Mouse (Mus musculus): ENCODE results near the gene Map7d1. TPM values are rescaled to one million over a fixed set of nuclear protein-coding genes. Genes with fewer than 3 reads are reported as not detected.
A peak's percentile ranks its signal among the peaks of the same experiment; 100 is the strongest.

Gene Map7d1
- polyA plus RNA-seq, 1 experiment from 2014 or later = 46.8 TPM

DNA sequence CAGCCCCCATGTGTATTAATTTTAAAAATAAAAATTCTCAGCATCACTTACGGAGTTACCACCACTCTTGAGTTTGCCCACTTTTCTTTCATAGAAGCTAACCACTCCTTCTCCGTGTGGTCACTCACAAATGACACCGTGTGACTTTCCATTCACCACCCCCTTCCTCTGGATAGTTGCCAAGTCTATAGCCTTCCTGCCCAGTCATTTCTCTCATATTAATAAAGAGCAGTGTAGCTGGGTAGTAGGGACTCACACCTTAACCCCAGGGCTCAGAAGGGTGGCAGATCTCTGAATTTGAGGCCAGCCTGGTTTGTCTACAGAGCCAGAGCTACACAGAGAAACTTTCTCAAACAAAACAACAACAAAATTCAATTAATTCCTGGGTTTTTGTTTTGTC is 58.7 kb downstream of the Map7d1 start:
- H3K4me3 ChIP-seq (ENCODE audit: control insufficient read depth in 1 of 2, insufficient read depth in 1 of 2, low read depth in 1 of 2, low read length in 2 of 2) = no peak overlapping the region
- H3K27ac ChIP-seq (replicated peaks in 1 of 2; ENCODE audit: control insufficient read depth in 1 of 2, insufficient read depth in 1 of 2, low read depth in 2 of 2, low read length in 2 of 2) = no peak overlapping the region
- peak overlapping the region; percentile 30 for H3K4me2 ChIP-seq (ENCODE audit: low read length)
- H3K27me3 ChIP-seq (ENCODE audit: control insufficient read depth, insufficient read depth, low read length) = no peaks in the 10 kb centered on the region
- no peak for ATAC-seq (ENCODE audit: insufficient number of reproducible peaks, insufficient read depth, low FRiP score, low read depth)
- H3K36me3 ChIP-seq (ENCODE audit: control insufficient read depth, insufficient read depth, low read length) = peaks cover 33% of the 10 kb centered on the region
- H3K9ac ChIP-seq (ENCODE audit: low read length) = peak overlapping the region; percentile 23; the same call in 1 of the 2 replicates
- no peaks in the 10 kb centered on the region for H3K9me3 ChIP-seq (ENCODE audit: control insufficient read depth, low read length)
- peaks cover 9 to 38% of the 10 kb centered on the region in 2 experiments for H3K4me1 ChIP-seq (ENCODE audit: control insufficient read depth in 2 of 2, insufficient read depth in 2 of 2, low read length in 2 of 2)
- WGBS = 30% methylated on average over 3 of the region's 3 CpGs

DNA sequence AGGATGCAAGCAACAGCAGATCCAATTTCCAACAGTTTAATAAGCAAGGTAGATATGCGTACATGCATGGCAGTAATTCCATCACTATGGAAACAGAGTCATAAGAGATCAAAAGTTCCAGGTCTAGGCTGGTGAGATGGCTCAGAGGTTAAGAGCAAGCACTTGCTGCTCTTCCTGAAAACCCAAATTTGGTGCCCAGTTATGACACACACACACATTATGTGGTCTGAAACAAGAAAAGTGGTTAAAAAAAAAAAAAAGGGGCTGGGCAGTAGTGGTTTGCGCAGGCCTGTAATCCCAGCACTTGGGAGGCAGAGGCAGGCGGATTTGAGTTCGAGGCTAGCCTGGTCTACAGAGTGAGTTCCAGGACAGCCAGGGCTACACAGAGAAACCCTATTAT is 61.2 kb downstream of the Map7d1 start:
- H3K36me3 ChIP-seq (ENCODE audit: control insufficient read depth, insufficient read depth, low read length) = peaks cover 56% of the 10 kb centered on the region
- H3K27me3 ChIP-seq (ENCODE audit: control insufficient read depth, insufficient read depth, low read length) = no peaks in the 10 kb centered on the region

DNA sequence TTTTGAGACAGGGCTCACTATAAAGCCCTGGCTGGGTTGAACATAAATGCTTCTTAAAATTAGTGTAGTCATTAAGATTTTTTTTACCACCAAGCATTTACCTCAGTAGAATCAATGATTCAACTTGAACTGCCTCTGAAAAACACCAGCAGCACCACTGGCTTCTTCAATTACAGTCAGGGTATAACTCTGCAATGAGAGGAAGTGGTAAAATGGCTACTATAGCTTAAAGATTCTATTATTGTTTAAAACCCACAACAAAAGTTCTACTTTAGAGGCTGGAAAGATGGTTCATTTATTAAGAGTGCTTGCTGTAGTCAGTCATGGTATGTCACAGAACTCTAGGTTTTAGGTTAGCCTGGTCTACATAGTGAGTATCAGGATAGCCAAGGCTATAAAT is 61.9 kb downstream of the Map7d1 start:
- no peak overlapping the region for H3K4me3 ChIP-seq (ENCODE audit: control insufficient read depth in 1 of 2, insufficient read depth in 1 of 2, low read depth in 1 of 2, low read length in 2 of 2)
- H3K4me2 ChIP-seq (ENCODE audit: low read length) = no peak overlapping the region
- peaks cover 4 to 20% of the 10 kb centered on the region in 2 experiments for H3K4me1 ChIP-seq (ENCODE audit: control insufficient read depth in 2 of 2, insufficient read depth in 2 of 2, low read length in 2 of 2)
- peaks cover 60% of the 10 kb centered on the region for H3K36me3 ChIP-seq (ENCODE audit: control insufficient read depth, insufficient read depth, low read length)
- no peaks in the 10 kb centered on the region for H3K27me3 ChIP-seq (ENCODE audit: control insufficient read depth, insufficient read depth, low read length)
- H3K9ac ChIP-seq (ENCODE audit: low read length) = no peak overlapping the region
- H3K9me3 ChIP-seq (ENCODE audit: control insufficient read depth, low read length) = no peaks in the 10 kb centered on the region
- no peak overlapping the region for H3K27ac ChIP-seq (replicated peaks in 1 of 2; ENCODE audit: control insufficient read depth in 1 of 2, insufficient read depth in 1 of 2, low read depth in 2 of 2, low read length in 2 of 2)
- ATAC-seq (ENCODE audit: insufficient number of reproducible peaks, insufficient read depth, low FRiP score, low read depth) = no peak

More for the DNA sequence above, 61.2 kb downstream of the Map7d1 start:
- H3K9ac ChIP-seq (ENCODE audit: low read length) = no peak overlapping the region
- no peak overlapping the region for H3K27ac ChIP-seq (replicated peaks in 1 of 2; ENCODE audit: control insufficient read depth in 1 of 2, insufficient read depth in 1 of 2, low read depth in 2 of 2, low read length in 2 of 2)
- ATAC-seq (ENCODE audit: insufficient number of reproducible peaks, insufficient read depth, low FRiP score, low read depth) = no peak
- no peak overlapping the region for H3K4me2 ChIP-seq (ENCODE audit: low read length)
- H3K9me3 ChIP-seq (ENCODE audit: control insufficient read depth, low read length) = no peaks in the 10 kb centered on the region
- H3K4me3 ChIP-seq (ENCODE audit: control insufficient read depth in 1 of 2, insufficient read depth in 1 of 2, low read depth in 1 of 2, low read length in 2 of 2) = no peak overlapping the region
- H3K4me1 ChIP-seq (ENCODE audit: control insufficient read depth in 2 of 2, insufficient read depth in 2 of 2, low read length in 2 of 2) = peaks cover 6 to 27% of the 10 kb centered on the region in 2 experiments
- 93% methylated on average over 4 of the region's 4 CpGs for WGBS

DNA sequence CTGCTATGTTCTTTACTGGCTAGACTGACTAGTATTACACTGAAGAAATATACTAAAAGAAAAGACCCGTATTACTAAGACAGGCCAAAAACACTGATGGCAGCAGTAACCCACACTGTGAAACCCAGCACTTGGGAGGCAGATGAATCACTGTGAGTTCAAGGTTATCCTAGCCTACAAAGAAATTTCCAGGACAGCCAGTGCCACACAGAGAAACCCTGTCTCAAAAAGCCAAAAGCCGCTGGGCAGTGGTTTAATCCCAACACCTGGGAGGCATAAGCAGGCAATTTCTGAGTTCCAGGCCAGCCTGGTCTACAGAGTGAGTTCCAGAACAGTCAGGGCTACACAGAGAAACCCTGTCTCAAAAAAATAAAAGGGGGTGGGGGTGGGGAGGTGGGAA is 65.5 kb downstream of the Map7d1 start:
- no peak overlapping the region for H3K27ac ChIP-seq (replicated peaks in 1 of 2; ENCODE audit: control insufficient read depth in 1 of 2, insufficient read depth in 1 of 2, low read depth in 2 of 2, low read length in 2 of 2)
- no peak overlapping the region for H3K4me3 ChIP-seq (ENCODE audit: control insufficient read depth in 1 of 2, insufficient read depth in 1 of 2, low read depth in 1 of 2, low read length in 2 of 2)
- H3K9me3 ChIP-seq (ENCODE audit: control insufficient read depth, low read length) = no peaks in the 10 kb centered on the region
- peaks cover 78% of the 10 kb centered on the region for H3K36me3 ChIP-seq (ENCODE audit: control insufficient read depth, insufficient read depth, low read length)
- H3K27me3 ChIP-seq (ENCODE audit: control insufficient read depth, insufficient read depth, low read length) = no peaks in the 10 kb centered on the region
- H3K4me2 ChIP-seq (ENCODE audit: low read length) = no peak overlapping the region
- 93% methylated on average over 2 of the region's 2 CpGs for WGBS
- ATAC-seq (ENCODE audit: insufficient number of reproducible peaks, insufficient read depth, low FRiP score, low read depth) = no peak
- H3K4me1 ChIP-seq (ENCODE audit: control insufficient read depth in 2 of 2, insufficient read depth in 2 of 2, low read length in 2 of 2) = no peaks in the 10 kb centered on the region; a peak in 1 of 4 replicates
- H3K9ac ChIP-seq (ENCODE audit: low read length) = no peak overlapping the region

DNA sequence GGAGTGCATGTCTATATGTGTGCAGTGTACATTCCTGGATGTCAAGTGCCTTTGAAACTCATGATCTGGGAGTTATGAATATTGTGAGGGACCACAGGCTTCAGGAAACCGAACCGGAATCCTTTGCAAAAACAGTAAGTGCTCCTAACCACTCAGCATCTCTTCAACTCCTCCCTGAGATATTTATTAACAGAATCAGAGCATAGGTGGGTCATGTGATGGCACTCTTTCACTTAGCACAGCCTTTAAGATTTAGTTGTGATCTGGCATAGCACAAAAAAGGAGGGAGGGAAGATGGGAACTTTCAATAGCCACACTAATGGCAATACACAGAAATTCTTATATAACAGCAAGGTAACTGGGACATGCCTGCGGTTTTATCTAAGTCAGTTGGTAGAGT is 69.0 kb downstream of the Map7d1 start:
- no peak overlapping the region for H3K9ac ChIP-seq (ENCODE audit: low read length)
- 88% methylated on average over 3 of the region's 3 CpGs for WGBS
- H3K4me2 ChIP-seq (ENCODE audit: low read length) = no peak overlapping the region
- H3K4me1 ChIP-seq (ENCODE audit: control insufficient read depth in 2 of 2, insufficient read depth in 2 of 2, low read length in 2 of 2) = no peaks in the 10 kb centered on the region
- H3K36me3 ChIP-seq (ENCODE audit: control insufficient read depth, insufficient read depth, low read length) = peaks cover 80% of the 10 kb centered on the region
- ATAC-seq (ENCODE audit: insufficient number of reproducible peaks, insufficient read depth, low FRiP score, low read depth) = no peak
- no peak overlapping the region for H3K4me3 ChIP-seq (ENCODE audit: control insufficient read depth in 1 of 2, insufficient read depth in 1 of 2, low read depth in 1 of 2, low read length in 2 of 2)
- no peaks in the 10 kb centered on the region for H3K9me3 ChIP-seq (ENCODE audit: control insufficient read depth, low read length)
- H3K27ac ChIP-seq (replicated peaks in 1 of 2; ENCODE audit: control insufficient read depth in 1 of 2, insufficient read depth in 1 of 2, low read depth in 2 of 2, low read length in 2 of 2) = no peak overlapping the region
- no peaks in the 10 kb centered on the region for H3K27me3 ChIP-seq (ENCODE audit: control insufficient read depth, insufficient read depth, low read length)

DNA sequence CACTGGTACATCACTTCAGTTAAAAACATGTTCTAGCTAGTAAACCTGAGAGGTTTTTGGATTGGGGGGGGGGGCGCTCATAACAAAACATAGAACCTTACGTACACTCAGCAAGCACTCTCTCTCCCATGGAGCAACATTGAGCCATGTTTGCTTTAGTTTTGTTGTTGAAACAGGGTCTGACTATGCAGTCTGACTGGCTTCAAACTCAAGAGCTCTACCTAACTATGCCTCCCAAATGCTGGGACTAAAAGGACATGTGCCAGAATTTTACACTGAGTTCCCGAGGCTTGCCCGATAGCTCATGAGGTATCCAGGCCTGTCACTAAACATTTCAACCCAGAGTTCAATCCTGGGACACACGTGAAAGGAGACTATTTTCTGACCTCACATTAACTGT is 73.1 kb downstream of the Map7d1 start:
- WGBS = 79% methylated on average over 5 of the region's 5 CpGs
- Histone ChIP-seq H3K27me3 (ENCODE audit: control insufficient read depth, insufficient read depth, low read length) (no peaks in the 10 kb centered on the region), H3K9me3 (ENCODE audit: control insufficient read depth, low read length) (no peaks in the 10 kb centered on the region), H3K4me3 (ENCODE audit: control insufficient read depth in 1 of 2, insufficient read depth in 1 of 2, low read depth in 1 of 2, low read length in 2 of 2) (no peak overlapping the region), H3K36me3 (ENCODE audit: control insufficient read depth, insufficient read depth, low read length) (peaks cover 88% of the 10 kb centered on the region), H3K9ac (ENCODE audit: low read length) (no peak overlapping the region), H3K27ac (replicated peaks in 1 of 2; ENCODE audit: control insufficient read depth in 1 of 2, insufficient read depth in 1 of 2, low read depth in 2 of 2, low read length in 2 of 2) (no peak overlapping the region), H3K4me1 (ENCODE audit: control insufficient read depth in 2 of 2, insufficient read depth in 2 of 2, low read length in 2 of 2) (no peaks in the 10 kb centered on the region), H3K4me2 (ENCODE audit: low read length) (no peak overlapping the region)
- ATAC-seq (ENCODE audit: insufficient number of reproducible peaks, insufficient read depth, low FRiP score, low read depth) = no peak; the same call in 1 of the 2 replicates

Other genes starting within 250 kb of the Map7d1 start
- gene Csf3r, start 231.8 kb downstream of the Map7d1 start, polyA plus RNA-seq (2014; fragmentation: Nextera tagmentation; extraction: Ambion mirVana) = 1.1 and 1.5 TPM in 2 replicates
- gene Mrps15, start 209.4 kb downstream of the Map7d1 start, polyA plus RNA-seq (2014; fragmentation: Nextera tagmentation; extraction: Ambion mirVana) = 132 and 151 TPM in 2 replicates
- gene Oscp1, start 197.8 kb downstream of the Map7d1 start, polyA plus RNA-seq (2014; fragmentation: Nextera tagmentation; extraction: Ambion mirVana) = 4.6 and 6.4 TPM in 2 replicates
- 45.4 and 49.1 TPM in 2 replicates for gene Lsm10, start 159.7 kb downstream of the Map7d1 start, polyA plus RNA-seq (2014; fragmentation: Nextera tagmentation; extraction: Ambion mirVana)
- gene Stk40, start 152.4 kb downstream of the Map7d1 start, polyA plus RNA-seq (2014; fragmentation: Nextera tagmentation; extraction: Ambion mirVana) = 13.1 and 17.8 TPM in 2 replicates
- 31.8 and 33.9 TPM in 2 replicates for gene Eva1b, start 108.6 kb downstream of the Map7d1 start, polyA plus RNA-seq (2014; fragmentation: Nextera tagmentation; extraction: Ambion mirVana)
- 2.5 and 2.7 TPM in 2 replicates for gene Sh3d21, start 92.9 kb downstream of the Map7d1 start, polyA plus RNA-seq (2014; fragmentation: Nextera tagmentation; extraction: Ambion mirVana)
- 132 and 148 TPM in 2 replicates for gene Thrap3, start 53.6 kb downstream of the Map7d1 start, polyA plus RNA-seq (2014; fragmentation: Nextera tagmentation; extraction: Ambion mirVana)
- 17.8 and 30.5 TPM in 2 replicates for gene Trappc3, start 6.0 kb upstream of the Map7d1 start, polyA plus RNA-seq (2014; fragmentation: Nextera tagmentation; extraction: Ambion mirVana)
- 3.8 and 4.8 TPM in 2 replicates for gene Col8a2, start 30.4 kb upstream of the Map7d1 start, polyA plus RNA-seq (2014; fragmentation: Nextera tagmentation; extraction: Ambion mirVana)
- gene Adprhl2, start 65.4 kb upstream of the Map7d1 start, polyA plus RNA-seq (2014; fragmentation: Nextera tagmentation; extraction: Ambion mirVana) = 23.7 and 25.1 TPM in 2 replicates
- gene Tekt2, start 69.3 kb upstream of the Map7d1 start, polyA plus RNA-seq (2014; fragmentation: Nextera tagmentation; extraction: Ambion mirVana) = 0.89 and 0.96 TPM in 2 replicates
- gene Ago3, start 173.2 kb upstream of the Map7d1 start, polyA plus RNA-seq (2014; fragmentation: Nextera tagmentation; extraction: Ambion mirVana) = 11.1 and 12.0 TPM in 2 replicates
- 4.2 and 4.8 TPM in 2 replicates for gene Ago1, start 212.2 kb upstream of the Map7d1 start, polyA plus RNA-seq (2014; fragmentation: Nextera tagmentation; extraction: Ambion mirVana)

Data from heart, embryonic 14.5 days (tissue).